ENCODE assay signal across 9 mouse cellular contexts in genomic region chr8:11616294-11616693, GRCm38 (mm10). TPM values are rescaled to one million over a fixed set of nuclear protein-coding genes. Genes with fewer than 3 reads are reported as not detected.
DNase-seq lines count a peak whose midpoint lies in the region; ATAC-seq and TF ChIP-seq lines count a peak whose summit lies in the region.
"Had no signal": no experiment of that assay in that cellular context is flagged by ENCODE, and none has a peak within 500 bp of the region (broad histone marks: within the 10 kb centered on the region; RNA-seq: fewer than 3 reads in every experiment).

No protein-coding gene starts in this region.

- peak; percentile 32; the same call in 1 of the 2 replicates for ATAC-seq in forebrain, embryonic 14.5 days
- ATAC-seq in forebrain, embryonic 13.5 days: no peak
- peak; percentile 52; the same call in 1 of the 2 replicates for ATAC-seq in lung, embryonic 16.5 days (ENCODE audit: low read depth)

- peaks cover 82% of the 10 kb centered on the region for H3K36me3 ChIP-seq in forebrain, embryonic 14.5 days (ENCODE audit: control insufficient read depth, insufficient read depth, low read length)
- H3K36me3 ChIP-seq in forebrain, embryonic 13.5 days (ENCODE audit: poor library complexity, severe bottlenecking): peaks cover 91% of the 10 kb centered on the region
- H3K36me3 ChIP-seq in embryonic facial prominence, embryonic 10.5 days (replicated peaks): peaks cover 100% of the 10 kb centered on the region
- H3K36me3 ChIP-seq in lung, embryonic 16.5 days (ENCODE audit: control insufficient read depth, insufficient read depth, low read length): peaks cover 56% of the 10 kb centered on the region

- no peak overlapping the region for H3K27ac ChIP-seq in forebrain, embryonic 14.5 days (ENCODE audit: low read depth, low read length)
- H3K27ac ChIP-seq in forebrain, embryonic 13.5 days: no peak overlapping the region
- no peak overlapping the region for H3K27ac ChIP-seq in bone marrow, adult 2 months (ENCODE audit: control insufficient read depth, insufficient read depth, low read depth, low read length, poor library complexity)
- no peak overlapping the region for H3K27ac ChIP-seq in embryonic facial prominence, embryonic 10.5 days (replicated peaks)
- H3K27ac ChIP-seq in lung, embryonic 16.5 days (ENCODE audit: low read length): no peak overlapping the region
- H3K27ac ChIP-seq: hindbrain, embryonic 15.5 days had no signal

- TF ChIP-seq CTCF in bone marrow, adult 2 months (IDR thresholded peaks at IDR 0.05; ENCODE audit: control insufficient read depth, insufficient read depth, low read length): peak; percentile 85

- H3K9ac ChIP-seq in forebrain, embryonic 14.5 days (ENCODE audit: low read length): no peak overlapping the region
- H3K9ac ChIP-seq in forebrain, embryonic 13.5 days: no peak overlapping the region
- no peak overlapping the region for H3K9ac ChIP-seq in lung, embryonic 16.5 days (ENCODE audit: low read length)
- H3K9ac ChIP-seq: hindbrain, embryonic 15.5 days had no signal

- H3K4me3 ChIP-seq in forebrain, embryonic 14.5 days (ENCODE audit: low read depth, low read length): no peak overlapping the region
- no peak overlapping the region for H3K4me3 ChIP-seq in forebrain, embryonic 13.5 days
- no peak overlapping the region for H3K4me3 ChIP-seq in bone marrow, adult 2 months (replicated peaks; ENCODE audit: control insufficient read depth, low read depth, low read length)
- H3K4me3 ChIP-seq in embryonic facial prominence, embryonic 10.5 days: no peak overlapping the region
- no peak overlapping the region for H3K4me3 ChIP-seq in lung, embryonic 16.5 days (ENCODE audit: low read length)
- H3K4me3 ChIP-seq: hindbrain, embryonic 15.5 days had no signal

- TF ChIP-seq POLR2A in bone marrow, adult 2 months (IDR thresholded peaks at IDR 0.05; ENCODE audit: borderline replicate concordance, control insufficient read depth, low read depth, low read length): no peak

- WGBS in forebrain, embryonic 14.5 days: 10% methylated on average over 1 of the region's 1 CpGs
- 16% methylated on average over 1 of the region's 1 CpGs for WGBS in forebrain, embryonic 13.5 days
- WGBS in bone marrow, adult 2 months: 7% methylated on average over 1 of the region's 1 CpGs
- WGBS in embryonic facial prominence, embryonic 10.5 days: 35% methylated on average over 1 of the region's 1 CpGs
- WGBS in lung, embryonic 16.5 days: 4% methylated on average over 1 of the region's 1 CpGs

- H3K4me1 ChIP-seq in forebrain, embryonic 14.5 days (ENCODE audit: control insufficient read depth, insufficient read depth, low read length): no peaks in the 10 kb centered on the region
- H3K4me1 ChIP-seq in forebrain, embryonic 13.5 days: no peaks in the 10 kb centered on the region
- H3K4me1 ChIP-seq in bone marrow, adult 2 months (ENCODE audit: control insufficient read depth, insufficient read depth, low read length): no peaks in the 10 kb centered on the region
- no peaks in the 10 kb centered on the region for H3K4me1 ChIP-seq in embryonic facial prominence, embryonic 10.5 days
- no peaks in the 10 kb centered on the region for H3K4me1 ChIP-seq in lung, embryonic 16.5 days (replicated peaks; ENCODE audit: control insufficient read depth, insufficient read depth, low read length)
- H3K4me1 ChIP-seq: hindbrain, embryonic 15.5 days had no signal

- H3K9me3 ChIP-seq in forebrain, embryonic 14.5 days (replicated peaks; ENCODE audit: control insufficient read depth, low read length): no peaks in the 10 kb centered on the region
- H3K9me3 ChIP-seq in forebrain, embryonic 13.5 days (replicated peaks): no peaks in the 10 kb centered on the region
- no peaks in the 10 kb centered on the region for H3K9me3 ChIP-seq in embryonic facial prominence, embryonic 10.5 days
- no peaks in the 10 kb centered on the region for H3K9me3 ChIP-seq in lung, embryonic 16.5 days (ENCODE audit: control insufficient read depth, low read length)
- H3K9me3 ChIP-seq: hindbrain, embryonic 15.5 days had no signal

- peak; percentile 38 for DNase-seq in forebrain, embryonic 14.5 days (ENCODE audit: low spot score)
- peak; percentile 67 to 70 for DNase-seq in B cell, adult 2 months
- DNase-seq in embryonic facial prominence, embryonic 10.5 days (ENCODE audit: low spot score): peak; percentile 52
- DNase-seq in kidney, adult 9 months: peak; percentile 47
- DNase-seq in right cerebral cortex, postnatal 25 days: peak; percentile 16

- no peaks in the 10 kb centered on the region for H3K27me3 ChIP-seq in forebrain, embryonic 14.5 days (replicated peaks; ENCODE audit: control insufficient read depth, insufficient read depth, low read length)
- no peaks in the 10 kb centered on the region for H3K27me3 ChIP-seq in forebrain, embryonic 13.5 days
- H3K27me3 ChIP-seq in embryonic facial prominence, embryonic 10.5 days (replicated peaks; ENCODE audit: low read depth, poor library complexity, severe bottlenecking): no peaks in the 10 kb centered on the region
- H3K27me3 ChIP-seq in lung, embryonic 16.5 days (ENCODE audit: control insufficient read depth, insufficient read depth, low read depth, low read length): no peaks in the 10 kb centered on the region
- H3K27me3 ChIP-seq: hindbrain, embryonic 15.5 days had no signal

- H3K4me2 ChIP-seq in forebrain, embryonic 14.5 days (ENCODE audit: low read length): no peak overlapping the region
- H3K4me2 ChIP-seq in forebrain, embryonic 13.5 days: no peak overlapping the region
- H3K4me2 ChIP-seq in lung, embryonic 16.5 days (ENCODE audit: low read depth, low read length): no peak overlapping the region
- H3K4me2 ChIP-seq: hindbrain, embryonic 15.5 days had no signal

RNA-seq across cellular contexts. Expression of gene Ankrd10, which starts 19.3 kb away (rescaled TPM):
- polyA plus RNA-seq in forebrain, embryonic 14.5 days (2014; fragmentation: Nextera tagmentation; extraction: Ambion mirVana): 98.8 and 118 TPM in 2 replicates
- polyA plus RNA-seq in forebrain, embryonic 13.5 days (2015; fragmentation: Nextera tagmentation; extraction: Ambion mirVana): 113 and 117 TPM in 2 replicates
- polyA plus RNA-seq in bone marrow, adult 2 months (2011; ENCODE audit: insufficient read depth, insufficient read length, low replicate concordance, missing spikeins): 12.5 and 29.8 TPM in 2 replicates
- polyA plus RNA-seq in embryonic facial prominence, embryonic 10.5 days (2016; fragmentation: Nextera tagmentation; extraction: Ambion mirVana): 121 and 133 TPM in 2 replicates
- 76.2 and 79.3 TPM in 2 replicates for polyA plus RNA-seq in lung, embryonic 16.5 days (2015; fragmentation: Nextera tagmentation; extraction: Ambion mirVana)

Comparison
In these comparisons a context has a peak if more than half of its experiments do, and no peak if none do; other contexts are left out.
1. DNase-seq: peak in every context shown above with its lines; median percentile 68 in B cell, adult 2 months; 52 in embryonic facial prominence, embryonic 10.5 days; 47 in kidney, adult 9 months; 38 in forebrain, embryonic 14.5 days; 16 in right cerebral cortex, postnatal 25 days.